Mouse (Mus musculus): ENCODE measurements at regions not wholly inside any gene's neighbourhood (a gene's known extent, or its start where the extent isn't known, plus 50 kb on each side); places are given as distances from the start of the nearest gene placed in this dataset.

GRCm38 (mm10) chr19:14871178-14871867, 273.5 kb upstream of the Tle4 start:
- DNase-seq: no peak

- DNase-seq: no peak
Measured at GRCm38 (mm10) chr19:14862654-14863468, 265.0 kb upstream of the Tle4 start.

GRCm38 (mm10) chr19:14855036-14855435, 257.2 kb upstream of the Tle4 start:
- no peak for DNase-seq

- DNase-seq: no peak
Measured at GRCm38 (mm10) chr19:14853416-14853815, 255.6 kb upstream of the Tle4 start.

GRCm38 (mm10) chr19:14849561-14849960, 251.7 kb upstream of the Tle4 start:
- DNase-seq: no peak

- no peak for DNase-seq
Measured at GRCm38 (mm10) chr19:14847120-14847519, 249.3 kb upstream of the Tle4 start.

- no peak for DNase-seq
Measured at GRCm38 (mm10) chr19:14835629-14836028, 237.8 kb upstream of the Tle4 start.

GRCm38 (mm10) chr19:14816354-14816753, 218.5 kb upstream of the Tle4 start:
- DNase-seq: no peak

GRCm38 (mm10) chr19:14806787-14807186, 208.9 kb upstream of the Tle4 start:
- no peak for DNase-seq

GRCm38 (mm10) chr19:14802909-14803650, 205.2 kb upstream of the Tle4 start:
- no peak for DNase-seq

- DNase-seq: no peak
Measured at GRCm38 (mm10) chr19:14801669-14802068, 203.8 kb upstream of the Tle4 start.

- DNase-seq: no peak
Measured at GRCm38 (mm10) chr19:14799002-14799401, 201.2 kb upstream of the Tle4 start.

- DNase-seq: no peak
Measured at GRCm38 (mm10) chr19:14798417-14798816, 200.6 kb upstream of the Tle4 start.

- no peak for DNase-seq
Measured at GRCm38 (mm10) chr19:14795910-14796309, 198.1 kb upstream of the Tle4 start.

GRCm38 (mm10) chr19:14789992-14790391, 192.1 kb upstream of the Tle4 start:
- DNase-seq: no peak

GRCm38 (mm10) chr19:14788630-14789029, 190.8 kb upstream of the Tle4 start:
- no peak for DNase-seq

GRCm38 (mm10) chr19:14786868-14787267, 189.0 kb upstream of the Tle4 start:
- DNase-seq: no peak

GRCm38 (mm10) chr19:14785661-14786060, 187.8 kb upstream of the Tle4 start:
- DNase-seq: no peak

GRCm38 (mm10) chr19:14777709-14778108, 179.9 kb upstream of the Tle4 start:
- no peak for DNase-seq

GRCm38 (mm10) chr19:14777198-14777597, 179.3 kb upstream of the Tle4 start:
- DNase-seq: no peak

- no peak for DNase-seq
Measured at GRCm38 (mm10) chr19:14776791-14777190, 178.9 kb upstream of the Tle4 start.

- no peak for DNase-seq
Measured at GRCm38 (mm10) chr19:14772794-14773193, 174.9 kb upstream of the Tle4 start.

- no peak for DNase-seq
Measured at GRCm38 (mm10) chr19:14752646-14753045, 154.8 kb upstream of the Tle4 start.

GRCm38 (mm10) chr19:14742361-14742760, 144.5 kb upstream of the Tle4 start:
- DNase-seq: no peak

All from kidney, postnatal 25 days (tissue).